8 mouse cellular contexts compared by ENCODE assay signal in genomic region chr1:96872361-96872693, GRCm38 (mm10). TPM values are rescaled to one million over a fixed set of nuclear protein-coding genes. Genes with fewer than 3 reads are reported as not detected.
DNase-seq lines count a peak whose midpoint lies in the region; ATAC-seq and TF ChIP-seq lines count a peak whose summit lies in the region.

No protein-coding gene starts in this region.

- intact Hi-C loops in heart, postnatal 10 days (cut with DNase I), result no loop called here

- peak overlapping the region; percentile 53 for H3K4me3 ChIP-seq in heart, embryonic 12.5 days
- peak overlapping the region; percentile 85 for H3K4me3 ChIP-seq in E14TG2a.4 (replicated peaks; ENCODE audit: low read length)
- peak overlapping the region; percentile 66 for H3K4me3 ChIP-seq in forebrain, embryonic 16.5 days (replicated peaks; ENCODE audit: low read length)
- H3K4me3 ChIP-seq in liver, embryonic 15.5 days (replicated peaks), result peak overlapping the region; percentile 52

- H3K4me2 ChIP-seq in heart, embryonic 12.5 days, result peak overlapping the region; percentile 91
- peak overlapping the region; percentile 97 for H3K4me2 ChIP-seq in forebrain, embryonic 16.5 days (ENCODE audit: low read length)
- peak overlapping the region; percentile 64 for H3K4me2 ChIP-seq in liver, embryonic 15.5 days

- no peak overlapping the region for H3K27ac ChIP-seq in heart, embryonic 12.5 days (ENCODE audit: poor library complexity, severe bottlenecking)
- H3K27ac ChIP-seq in forebrain, embryonic 16.5 days (ENCODE audit: low read length), result no peak overlapping the region
- no peak overlapping the region for H3K27ac ChIP-seq in liver, embryonic 15.5 days (replicated peaks)

- WGBS in heart, embryonic 12.5 days, result 2% methylated on average over 10 of the region's 10 CpGs
- WGBS in forebrain, embryonic 16.5 days, result 3% methylated on average over 10 of the region's 10 CpGs
- 1% methylated on average over 10 of the region's 10 CpGs for WGBS in liver, embryonic 15.5 days (ENCODE audit: insufficient replicate concordance)

- no peaks in the 10 kb centered on the region for H3K36me3 ChIP-seq in heart, embryonic 12.5 days
- H3K36me3 ChIP-seq in E14TG2a.4 (ENCODE audit: insufficient read depth, low read length), result 0 out of 2 replicates have a peak, but pooled peaks cover 3% of the 10 kb centered on the region
- H3K36me3 ChIP-seq in forebrain, embryonic 16.5 days (ENCODE audit: control insufficient read depth, insufficient read depth), result no peaks in the 10 kb centered on the region
- H3K36me3 ChIP-seq in liver, embryonic 15.5 days (replicated peaks), result no peaks in the 10 kb centered on the region

- TF ChIP-seq CTCF in E14TG2a.4 (conservative IDR thresholded peaks at IDR 0.05; ENCODE audit: low read length), result no peak

- DNase-seq in heart, postnatal 10 days, result no peak
- DNase-seq in adrenal gland, adult 2 months, result no peak
- DNase-seq in cerebellum, adult 9-10 months, result no peak
- no peak for DNase-seq in urinary bladder, adult 2 months (ENCODE audit: low spot score)

- no peaks in the 10 kb centered on the region for H3K9me3 ChIP-seq in heart, embryonic 12.5 days (replicated peaks)
- no peaks in the 10 kb centered on the region for H3K9me3 ChIP-seq in E14TG2a.4 (ENCODE audit: low read length)
- H3K9me3 ChIP-seq in forebrain, embryonic 16.5 days (ENCODE audit: control insufficient read depth, low read length), result no peaks in the 10 kb centered on the region
- no peaks in the 10 kb centered on the region for H3K9me3 ChIP-seq in liver, embryonic 15.5 days (replicated peaks)

- H3K9ac ChIP-seq in heart, embryonic 12.5 days, result peak overlapping the region; percentile 37; the same call in 1 of the 2 replicates
- H3K9ac ChIP-seq in forebrain, embryonic 16.5 days (replicated peaks; ENCODE audit: low read depth, low read length), result peak overlapping the region; percentile 68
- H3K9ac ChIP-seq in liver, embryonic 15.5 days, result no peak overlapping the region

- peaks cover 6% of the 10 kb centered on the region; the same call in 1 of the 2 replicates for H3K4me1 ChIP-seq in heart, embryonic 12.5 days (replicated peaks)
- peaks cover 61% of the 10 kb centered on the region for H3K4me1 ChIP-seq in E14TG2a.4 (replicated peaks; ENCODE audit: low read depth, low read length)
- H3K4me1 ChIP-seq in forebrain, embryonic 16.5 days (replicated peaks; ENCODE audit: control insufficient read depth, insufficient read depth, low read length), result peaks cover 7% of the 10 kb centered on the region; the same call in 1 of the 2 replicates
- no peaks in the 10 kb centered on the region for H3K4me1 ChIP-seq in liver, embryonic 15.5 days (replicated peaks)

- H3K27me3 ChIP-seq in heart, embryonic 12.5 days (replicated peaks), result peaks cover 11% of the 10 kb centered on the region
- H3K27me3 ChIP-seq in E14TG2a.4 (ENCODE audit: insufficient read depth, low read length), result no peaks in the 10 kb centered on the region
- no peaks in the 10 kb centered on the region for H3K27me3 ChIP-seq in forebrain, embryonic 16.5 days (replicated peaks; ENCODE audit: control insufficient read depth, insufficient read depth, low read length)
- peaks cover 4% of the 10 kb centered on the region; the same call in 1 of the 2 replicates for H3K27me3 ChIP-seq in liver, embryonic 15.5 days

- no peak for ATAC-seq in heart, embryonic 12.5 days (ENCODE audit: insufficient number of reproducible peaks, low FRiP score)
- no peak for ATAC-seq in forebrain, embryonic 16.5 days
- no peak for ATAC-seq in liver, embryonic 15.5 days (ENCODE audit: insufficient read depth)

RNA-seq across cellular contexts. Expression of gene Slco4c1, which starts 0.4 kb away (rescaled TPM):
- polyA plus RNA-seq in heart, embryonic 12.5 days (2016; fragmentation: Nextera tagmentation; extraction: Ambion mirVana), result 0.04 TPM in 1 of 2 replicates, not detected in the other
- total RNA-seq in heart, postnatal 10 days (2021), result not detected
- polyA plus RNA-seq in forebrain, embryonic 16.5 days (2015; fragmentation: Nextera tagmentation; extraction: Ambion mirVana), result 0.62 and 0.81 TPM in 2 replicates
- 1.5 and 1.6 TPM in 2 replicates for polyA plus RNA-seq in liver, embryonic 15.5 days (2015; fragmentation: Nextera tagmentation; extraction: Ambion mirVana)
- not detected for total RNA-seq in adrenal gland, adult 2 months (2021)
- not detected in 2 replicates for polyA plus RNA-seq in adrenal gland, adult 2 months (2012; rRNA removed)
- polyA plus RNA-seq in urinary bladder, adult 2 months (2012; rRNA removed), result 0.04 TPM in 2 replicates
